Mouse (Mus musculus) forebrain, embryonic 14.5 days (tissue): ENCODE measurements around the gene Scaf1. TPM values are rescaled to one million over a fixed set of nuclear protein-coding genes. Genes with fewer than 3 reads are reported as not detected.

Experiments used
- ATAC-seq: fragments of 200-750 bp; cut with Nextera tagmentation; 2 replicates; pipeline ENCODE4 v1.8.0; 2017; ENCODE audit warnings: mild to moderate bottlenecking, moderate library complexity
- DNase-seq: peaks from one replicate; pipeline ENCODE4 v3.0.0-alpha.2; 2015; ENCODE audit warnings: low spot score
- H3K27ac ChIP-seq: fragments of 300-500 bp; sonication (generic); 2 replicates; pipeline ENCODE4 v1.5.1; 2014; ENCODE audit warnings: low read depth, mild to moderate bottlenecking, control low read depth, low read length, moderate library complexity
- H3K27me3 ChIP-seq: fragments of 300-500 bp; sonication (generic); replicated peaks from 2 replicates; pipeline ENCODE4 v1.6.1; 2014; ENCODE audit warnings: low read length, control low read depth, mixed read lengths; ENCODE audit not compliant: control insufficient read depth, insufficient read depth
- H3K36me3 ChIP-seq: fragments of 300-500 bp; sonication (generic); 2 replicates; pipeline ENCODE4 v1.6.1; 2014; ENCODE audit warnings: low read length, control low read depth; ENCODE audit not compliant: control insufficient read depth, insufficient read depth
- H3K4me1 ChIP-seq: fragments of 300-500 bp; sonication (generic); 2 replicates; pipeline ENCODE4 v1.6.1; 2014; ENCODE audit warnings: antibody characterized with exemption, low read length, control low read depth; ENCODE audit not compliant: control insufficient read depth, insufficient read depth
- H3K4me2 ChIP-seq: fragments of 300-500 bp; sonication (generic); 2 replicates; pipeline ENCODE4 v1.6.1; 2014; ENCODE audit warnings: mild to moderate bottlenecking, control low read depth, low read length
- H3K4me3 ChIP-seq: fragments of 300-500 bp; sonication (generic); 2 replicates; pipeline ENCODE4 v1.5.1; 2014; ENCODE audit warnings: low read depth, low read length, control low read depth
- H3K9ac ChIP-seq: fragments of 300-500 bp; sonication (generic); 2 replicates; pipeline ENCODE4 v1.6.1; 2014; ENCODE audit warnings: mild to moderate bottlenecking, low read length, control low read depth, moderate library complexity
- H3K9me3 ChIP-seq: fragments of 300-500 bp; sonication (generic); replicated peaks from 2 replicates; pipeline ENCODE4 v1.6.1; 2016; ENCODE audit warnings: low read length, control low read depth, mixed read lengths; ENCODE audit not compliant: control insufficient read depth
- WGBS: fragments of 180-500 bp; shearing (Covaris S2); extraction: QIAGEN DNeasy Blood & Tissue Kit; methylation state at CpG from one replicate; pipeline ENCODE4 v1.1.7; 2014; 5-methylcytosine and 5-hydroxymethylcytosine counted together
- polyA plus RNA-seq: library from polyadenylated mRNA; unstranded; fragments of >200 nt; fragmentation: Nextera tagmentation; extraction: Ambion mirVana; gene quantifications from 2 replicates; pipeline ENCODE4 v1.2.1, GENCODE M21; 2014

Scaf1 gene
- polyA plus RNA-seq, 1 experiment from 2014 or later: 40.5 TPM

DNA sequence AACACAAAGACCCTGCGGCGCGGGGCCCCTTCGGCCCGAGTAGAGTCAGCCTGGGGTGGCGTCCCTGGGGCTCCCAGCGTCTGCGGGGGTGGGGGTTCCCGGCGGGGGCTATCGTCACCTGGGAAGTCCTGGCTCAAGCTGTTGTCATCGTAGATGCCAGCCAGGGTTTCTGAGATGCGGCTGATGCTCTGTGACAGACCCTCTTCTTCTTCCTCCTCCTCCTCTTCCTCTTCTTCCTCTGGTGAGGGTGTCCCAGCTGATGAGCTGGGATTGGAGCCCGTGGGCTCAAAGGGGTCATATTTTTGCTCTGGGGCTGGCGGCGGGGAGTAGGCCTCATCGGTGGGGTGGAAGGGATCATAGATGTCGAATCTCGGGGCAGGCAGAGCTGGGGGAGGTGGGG, 7.8 kb downstream of the Scaf1 start:
- Histone ChIP-seq H3K4me3 (no peak overlapping the region), H3K36me3 (peaks cover 99% of the 10 kb centered on the region), H3K9me3 (no peaks in the 10 kb centered on the region), H3K4me1 (no peaks in the 10 kb centered on the region), H3K9ac (no peak overlapping the region), H3K27me3 (no peaks in the 10 kb centered on the region), H3K4me2 (no peak overlapping the region), H3K27ac (no peak overlapping the region)
- ATAC-seq (no peak), DNase-seq (no peak)
- WGBS: 97% methylated on average over 19 of the region's 19 CpGs

GRCm38 (mm10) chr7:45007846-45008245, 8.3 kb downstream of the Scaf1 start:
- H3K4me2 ChIP-seq: no peak overlapping the region
- no peaks in the 10 kb centered on the region for H3K27me3 ChIP-seq
- H3K36me3 ChIP-seq: peaks cover 99% of the 10 kb centered on the region
- 95% methylated on average over 30 of the region's 30 CpGs for WGBS
- no peak overlapping the region for H3K4me3 ChIP-seq
- no peaks in the 10 kb centered on the region for H3K4me1 ChIP-seq
- no peak overlapping the region for H3K9ac ChIP-seq
- DNase-seq: no peak
- no peaks in the 10 kb centered on the region for H3K9me3 ChIP-seq
- ATAC-seq: no peak
- no peak overlapping the region for H3K27ac ChIP-seq

DNA sequence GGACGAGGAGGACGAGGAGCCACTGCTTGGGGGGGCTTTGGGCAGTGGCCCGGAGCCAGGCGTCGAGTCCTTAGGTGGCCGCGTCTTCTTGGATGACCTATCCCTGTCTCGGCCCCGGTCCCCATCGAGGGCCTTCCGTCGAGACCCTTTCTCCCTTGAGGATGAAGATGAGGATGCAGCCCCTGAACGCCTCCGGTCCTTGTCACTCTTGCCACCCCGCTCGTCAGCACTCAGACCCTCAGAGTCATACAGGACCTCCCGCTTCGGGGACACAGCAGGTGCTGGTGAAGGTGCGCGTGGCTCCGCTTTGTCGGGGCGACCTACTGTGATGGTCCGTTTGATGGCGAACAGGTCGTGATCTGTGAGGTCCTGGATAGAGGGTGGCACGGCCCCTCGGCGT, 9.0 kb downstream of the Scaf1 start:
- Histone ChIP-seq H3K27me3 (no peaks in the 10 kb centered on the region), H3K27ac (no peak overlapping the region), H3K9ac (no peak overlapping the region), H3K36me3 (peaks cover 99% of the 10 kb centered on the region), H3K4me3 (no peak overlapping the region), H3K4me1 (no peaks in the 10 kb centered on the region), H3K9me3 (no peaks in the 10 kb centered on the region), H3K4me2 (no peak overlapping the region)
- 97% methylated on average over 29 of the region's 29 CpGs for WGBS
- DNase-seq (no peak), ATAC-seq (no peak)

DNA sequence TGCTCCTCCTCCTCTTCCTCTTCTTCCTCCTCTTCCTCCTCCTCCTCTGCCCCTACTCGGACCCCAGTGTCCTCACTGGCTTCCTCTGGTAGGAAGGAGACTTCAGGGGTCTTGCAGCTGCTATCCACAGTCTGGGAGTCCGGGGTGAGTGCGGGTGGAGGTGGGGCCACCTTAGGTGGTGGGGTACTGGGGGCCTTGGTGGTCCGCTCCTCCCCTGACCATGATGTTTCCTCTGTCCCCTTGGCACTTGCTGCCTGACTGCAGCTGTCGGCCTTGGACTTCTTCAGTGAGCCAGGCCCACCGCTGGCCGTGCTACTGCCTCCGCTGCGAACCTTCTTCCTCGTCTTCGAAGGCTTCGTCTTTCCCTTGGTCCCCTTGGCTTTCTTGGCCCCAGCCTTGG, 9.7 kb downstream of the Scaf1 start:
- Histone ChIP-seq H3K27me3 (no peaks in the 10 kb centered on the region), H3K27ac (no peak overlapping the region), H3K9ac (no peak overlapping the region), H3K9me3 (no peaks in the 10 kb centered on the region), H3K4me2 (no peak overlapping the region), H3K4me1 (no peaks in the 10 kb centered on the region), H3K4me3 (no peak overlapping the region), H3K36me3 (peaks cover 99% of the 10 kb centered on the region)
- DNase-seq (no peak), ATAC-seq (no peak)
- WGBS: 98% methylated on average over 12 of the region's 12 CpGs

- Histone ChIP-seq H3K36me3 (peaks cover 99% of the 10 kb centered on the region), H3K27me3 (no peaks in the 10 kb centered on the region), H3K4me1 (no peaks in the 10 kb centered on the region), H3K4me3 (no peak overlapping the region), H3K9me3 (no peaks in the 10 kb centered on the region), H3K27ac (no peak overlapping the region), H3K4me2 (no peak overlapping the region), H3K9ac (no peak overlapping the region)
- no peak for DNase-seq
- 89% methylated on average over 6 of the region's 6 CpGs for WGBS
- ATAC-seq: no peak
Measured at GRCm38 (mm10) chr7:45005321-45005992, 10.7 kb downstream of the Scaf1 start.

DNA sequence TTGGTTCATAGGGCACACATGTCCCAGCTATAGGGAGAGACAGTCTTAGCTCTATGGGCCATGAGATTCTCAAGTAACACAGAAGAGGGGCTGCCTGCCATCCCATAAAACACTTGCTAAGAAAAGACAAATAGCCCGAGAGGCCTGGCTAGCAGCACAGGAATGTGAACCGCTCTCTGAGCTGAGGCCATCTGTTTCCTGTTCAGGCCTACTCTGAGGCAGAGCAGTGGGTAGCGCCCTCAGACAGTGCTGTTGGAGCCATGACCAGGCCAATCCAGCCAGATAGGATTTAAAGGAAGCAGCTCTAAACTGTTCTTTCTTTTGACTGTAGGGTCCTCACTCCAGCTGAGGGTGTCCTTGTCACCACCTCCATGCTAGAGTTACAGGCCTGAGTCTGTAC, 11.6 kb downstream of the Scaf1 start:
- no peaks in the 10 kb centered on the region for H3K9me3 ChIP-seq
- 88% methylated on average over 3 of the region's 3 CpGs for WGBS
- H3K27me3 ChIP-seq: no peaks in the 10 kb centered on the region
- H3K36me3 ChIP-seq: peaks cover 99% of the 10 kb centered on the region
- H3K4me3 ChIP-seq: no peak overlapping the region
- H3K9ac ChIP-seq: no peak overlapping the region
- DNase-seq (no peak), ATAC-seq (no peak)
- H3K27ac ChIP-seq: no peak overlapping the region
- H3K4me1 ChIP-seq: no peaks in the 10 kb centered on the region
- H3K4me2 ChIP-seq: no peak overlapping the region

DNA sequence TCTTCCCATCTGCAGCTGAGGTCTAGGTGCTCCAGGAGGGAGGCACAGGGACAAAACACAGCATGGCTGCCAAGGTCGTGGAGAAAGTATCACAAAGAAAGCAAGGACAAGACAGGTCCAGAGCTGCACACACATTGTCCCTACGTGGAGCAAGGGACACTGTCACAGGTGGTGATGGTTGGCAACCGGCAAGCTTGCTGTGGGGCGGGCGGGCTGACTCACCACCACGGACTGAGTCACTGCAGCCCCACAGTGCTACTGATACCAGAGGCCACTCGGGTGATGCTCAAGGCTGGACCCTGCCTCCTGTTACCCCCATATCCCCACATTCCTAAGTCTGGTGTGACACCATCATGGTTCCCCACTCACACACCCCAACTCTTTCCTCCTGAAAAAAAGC, 13.7 kb downstream of the Scaf1 start:
- H3K4me3 ChIP-seq: no peak overlapping the region
- H3K9me3 ChIP-seq: no peaks in the 10 kb centered on the region
- WGBS: 92% methylated on average over 7 of the region's 7 CpGs
- no peak overlapping the region for H3K9ac ChIP-seq
- ATAC-seq: no peak
- no peak for DNase-seq
- peaks cover 10% of the 10 kb centered on the region for H3K4me1 ChIP-seq
- peaks cover 82% of the 10 kb centered on the region for H3K36me3 ChIP-seq
- no peaks in the 10 kb centered on the region for H3K27me3 ChIP-seq
- H3K27ac ChIP-seq: no peak overlapping the region
- no peak overlapping the region for H3K4me2 ChIP-seq

- H3K4me3 ChIP-seq: no peak overlapping the region
- WGBS: 86% methylated on average over 21 of the region's 21 CpGs
- H3K9ac ChIP-seq: no peak overlapping the region
- no peaks in the 10 kb centered on the region for H3K9me3 ChIP-seq
- no peaks in the 10 kb centered on the region for H3K27me3 ChIP-seq
- no peak overlapping the region for H3K4me2 ChIP-seq
- H3K27ac ChIP-seq: no peak overlapping the region
- peaks cover 64% of the 10 kb centered on the region for H3K36me3 ChIP-seq
- H3K4me1 ChIP-seq: peaks cover 16% of the 10 kb centered on the region
- ATAC-seq (no peak), DNase-seq (no peak)
Measured at GRCm38 (mm10) chr7:45000539-45001114, 15.5 kb downstream of the Scaf1 start.

GRCm38 (mm10) chr7:44999753-45000152, 16.4 kb downstream of the Scaf1 start:
- DNase-seq (no peak), ATAC-seq (no peak)
- Histone ChIP-seq H3K9ac (no peak overlapping the region), H3K4me2 (no peak overlapping the region), H3K4me3 (no peak overlapping the region), H3K27me3 (no peaks in the 10 kb centered on the region), H3K9me3 (no peaks in the 10 kb centered on the region), H3K4me1 (peaks cover 16% of the 10 kb centered on the region), H3K27ac (no peak overlapping the region), H3K36me3 (peaks cover 56% of the 10 kb centered on the region)
- 88% methylated on average over 11 of the region's 11 CpGs for WGBS
